ENCODE assay signal across 10 mouse cellular contexts in the genomic region with DNA sequence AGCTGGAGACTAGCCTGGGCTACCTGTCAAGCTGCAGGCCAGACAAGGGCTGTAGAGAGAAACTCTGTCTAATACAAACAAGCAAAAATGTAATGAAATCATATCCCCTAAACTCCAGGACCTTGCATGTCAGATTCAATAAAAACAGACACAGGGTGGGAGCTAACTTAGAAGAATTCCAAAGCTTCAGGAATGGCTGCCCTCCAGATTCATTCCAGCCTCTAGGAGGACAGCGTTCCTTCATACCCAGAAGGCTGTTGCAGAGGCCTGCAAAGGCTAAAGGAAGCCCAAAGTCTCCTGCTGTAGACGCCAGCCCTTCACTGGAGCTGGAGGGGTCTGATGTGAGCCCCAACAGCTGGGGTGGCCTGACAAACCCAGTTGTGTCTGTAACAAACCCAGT.
"Had no signal": no experiment of that assay in that cellular context is flagged by ENCODE, and none has a peak within 500 bp of the region (broad histone marks: within the 10 kb centered on the region; RNA-seq: fewer than 3 reads in every experiment).

No protein-coding gene starts in this region.

- H3K4me2 ChIP-seq: midbrain, embryonic 12.5 days had no signal

- ATAC-seq: hindbrain, embryonic 16.5 days; inflammation-experienced regulatory T-cells, adult 6 months; midbrain, embryonic 16.5 days had no signal

- H3K9me3 ChIP-seq: limb, embryonic 10.5 days; midbrain, embryonic 12.5 days had no signal

- H3K4me1 ChIP-seq: midbrain, embryonic 12.5 days had no signal

- H3K27ac ChIP-seq: left cerebral cortex, adult 2 months; limb, embryonic 10.5 days; midbrain, embryonic 12.5 days had no signal

- H3K4me3 ChIP-seq: left cerebral cortex, adult 2 months; limb, embryonic 10.5 days; midbrain, embryonic 12.5 days had no signal

- H3K9ac ChIP-seq: midbrain, embryonic 12.5 days had no signal

- DNase-seq: kidney, adult 2 months; kidney, postnatal 14 days; lung, adult 18-20 months; thymus, postnatal 36 days had no signal

- H3K36me3 ChIP-seq: limb, embryonic 10.5 days; midbrain, embryonic 12.5 days had no signal
